Mouse (Mus musculus) lung, postnatal 4 days (tissue): Measurements from ENCODE around the gene C130079G13Rik.
"Not testable (repeated sequence)": the region's sequence is repeated elsewhere in the genome, so short reads cannot be mapped to it uniquely, and the experiment has no call there.

Experiments
- DNase-seq, 2 experiments: peaks; one replicate each; pipeline ENCODE4 v3.0.0; 2021

The C130079G13Rik gene

GRCm38 (mm10) chr3:59924914-59925313 is at the start of gene C130079G13Rik:
C130079G13Rik (plus strand) TSS chr3:59925214.
- DNase-seq: no peak

- DNase-seq: not testable (repeated sequence)
Observed at GRCm38 (mm10) chr3:59877601-59878000, 47.4 kb upstream of the C130079G13Rik start.

GRCm38 (mm10) chr3:59879801-59880554 is 45.0 kb upstream of the C130079G13Rik start:
- not testable (repeated sequence) for DNase-seq

GRCm38 (mm10) chr3:59893276-59893675 is 31.7 kb upstream of the C130079G13Rik start:
- DNase-seq: no peak

GRCm38 (mm10) chr3:59934621-59935020 is 9.6 kb downstream of the C130079G13Rik start:
- no peak for DNase-seq

- no peak for DNase-seq
Observed at GRCm38 (mm10) chr3:59947294-59947950, 22.4 kb downstream of the C130079G13Rik start.

- no peak for DNase-seq
Observed at GRCm38 (mm10) chr3:59970891-59971290, 45.9 kb downstream of the C130079G13Rik start.

GRCm38 (mm10) chr3:59974591-59974990 is 49.6 kb downstream of the C130079G13Rik start:
- no peak for DNase-seq
